Mouse (Mus musculus) liver, embryonic 11.5 days (tissue): ENCODE measurements around the gene Pmpca. TPM values are rescaled to one million over a fixed set of nuclear protein-coding genes. Genes with fewer than 3 reads are reported as not detected.

Experiments
- ATAC-seq: fragments of 200-750 bp; cut with Nextera tagmentation; replicated peaks from 2 replicates; pipeline ENCODE4 v1.8.0; 2017; ENCODE audit warnings: moderate number of reproducible peaks, mild to moderate bottlenecking, moderate TSS enrichment, moderate library complexity; ENCODE audit not compliant: low FRiP score
- DNase-seq: peaks from one replicate; pipeline ENCODE4 v3.0.0-alpha.2; 2017; ENCODE audit warnings: low spot score
- H3K27ac ChIP-seq: fragments of 300-500 bp; sonication (generic); 2 replicates; pipeline ENCODE4 v1.5.1; 2014; ENCODE audit warnings: mild to moderate bottlenecking, low read depth, low read length, control low read depth
- H3K27me3 ChIP-seq: fragments of 300-500 bp; sonication (generic); replicated peaks from 2 replicates; pipeline ENCODE4 v1.6.1; 2014; ENCODE audit warnings: low read length, mixed read lengths; ENCODE audit not compliant: control insufficient read depth, insufficient read depth
- H3K36me3 ChIP-seq: fragments of 300-500 bp; sonication (generic); 2 replicates; pipeline ENCODE4 v1.6.1; 2014; ENCODE audit warnings: mild to moderate bottlenecking, low read length, moderate library complexity, mixed read lengths; ENCODE audit not compliant: control insufficient read depth, insufficient read depth
- H3K4me1 ChIP-seq: fragments of 300-500 bp; sonication (generic); replicated peaks from 2 replicates; pipeline ENCODE4 v1.6.1; 2014; ENCODE audit warnings: low read length, mixed read lengths; ENCODE audit not compliant: control insufficient read depth, insufficient read depth
- H3K4me2 ChIP-seq: fragments of 300-500 bp; sonication (generic); 2 replicates; pipeline ENCODE4 v1.6.1; 2014; ENCODE audit warnings: mild to moderate bottlenecking, control low read depth, moderate library complexity
- H3K4me3 ChIP-seq: fragments of 300-500 bp; sonication (generic); 2 replicates; pipeline ENCODE4 v1.5.1; 2014; ENCODE audit warnings: low read depth, low read length, control low read depth
- H3K9ac ChIP-seq: fragments of 300-500 bp; sonication (generic); 2 replicates; pipeline ENCODE4 v1.6.1; 2014; ENCODE audit warnings: low read depth, low read length, control low read depth
- H3K9me3 ChIP-seq: fragments of 300-500 bp; sonication (generic); 2 replicates; pipeline ENCODE4 v1.6.1; 2016; ENCODE audit warnings: low read length, inconsistent platforms, mixed read lengths; ENCODE audit not compliant: control insufficient read depth
- WGBS: fragments of 180-500 bp; shearing (Covaris S2); extraction: QIAGEN DNeasy Blood & Tissue Kit; methylation state at CpG from one replicate; pipeline ENCODE4 v1.1.7; 2014; 5-methylcytosine and 5-hydroxymethylcytosine counted together
- polyA plus RNA-seq: library from polyadenylated mRNA; unstranded; fragments of >200 nt; fragmentation: Nextera tagmentation; extraction: Ambion mirVana; gene quantifications from 2 replicates; pipeline ENCODE4 v1.2.1, GENCODE M21; 2014

Pmpca gene
- polyA plus RNA-seq, 1 experiment from 2014 or later, result 147 TPM

GRCm38 (mm10) chr2:26387713-26388112 is 1.4 kb upstream of the Pmpca start:
- H3K9ac ChIP-seq, result peak overlapping the region; percentile 94

GRCm38 (mm10) chr2:26388682-26389153 is 421 bp upstream of the Pmpca start:
- WGBS, result under 1% methylated on average over 45 of the region's 45 CpGs
- H3K36me3 ChIP-seq, result peaks cover 60% of the 10 kb centered on the region
- H3K4me1 ChIP-seq, result peaks cover 14% of the 10 kb centered on the region
- H3K27me3 ChIP-seq, result no peaks in the 10 kb centered on the region
- H3K27ac ChIP-seq, result peak overlapping the region; percentile 40
- peak; percentile 66 for ATAC-seq
- H3K9ac ChIP-seq, result peak overlapping the region; percentile 94
- H3K4me2 ChIP-seq, result peak overlapping the region; percentile 72
- no peaks in the 10 kb centered on the region for H3K9me3 ChIP-seq
- DNase-seq, result peak; percentile 70
- H3K4me3 ChIP-seq, result peak overlapping the region; percentile 87

More at GRCm38 (mm10) chr2:26387713-26388112, 1.4 kb upstream of the Pmpca start:
- H3K27me3 ChIP-seq, result no peaks in the 10 kb centered on the region
- peaks cover 56% of the 10 kb centered on the region for H3K36me3 ChIP-seq
- ATAC-seq (no peak), DNase-seq (no peak)
- peaks cover 14% of the 10 kb centered on the region for H3K4me1 ChIP-seq
- H3K27ac ChIP-seq, result no peak overlapping the region
- peak overlapping the region; percentile 87 for H3K4me3 ChIP-seq
- H3K4me2 ChIP-seq, result peak overlapping the region; percentile 72
- 93% methylated on average over 3 of the region's 3 CpGs for WGBS
- H3K9me3 ChIP-seq, result no peaks in the 10 kb centered on the region

- no peaks in the 10 kb centered on the region for H3K9me3 ChIP-seq
- DNase-seq (no peak), ATAC-seq (no peak)
- H3K4me3 ChIP-seq, result 0 out of 2 replicates have a peak overlapping the region, but pooled peaks have one; percentile 1
- peak overlapping the region; percentile 1; the same call in 1 of the 2 replicates for H3K4me2 ChIP-seq
- H3K9ac ChIP-seq, result no peak overlapping the region
- H3K4me1 ChIP-seq, result peaks cover 14% of the 10 kb centered on the region
- H3K27me3 ChIP-seq, result no peaks in the 10 kb centered on the region
- WGBS, result 72% methylated on average over 3 of the region's 3 CpGs
- no peak overlapping the region for H3K27ac ChIP-seq
- peaks cover 64% of the 10 kb centered on the region for H3K36me3 ChIP-seq
These were observed 1.8 kb downstream of the Pmpca start for GRCm38 (mm10) chr2:26390954-26391353.

GRCm38 (mm10) chr2:26391617-26392016 is 2.5 kb downstream of the Pmpca start:
- no peaks in the 10 kb centered on the region for H3K27me3 ChIP-seq
- peaks cover 14% of the 10 kb centered on the region for H3K4me1 ChIP-seq
- H3K36me3 ChIP-seq, result peaks cover 66% of the 10 kb centered on the region
- no peak for DNase-seq
- no peak overlapping the region for H3K9ac ChIP-seq
- WGBS, result 87% methylated on average over 6 of the region's 6 CpGs
- no peak for ATAC-seq
- H3K9me3 ChIP-seq, result no peaks in the 10 kb centered on the region
- no peak overlapping the region for H3K4me2 ChIP-seq
- H3K4me3 ChIP-seq, result no peak overlapping the region
- H3K27ac ChIP-seq, result no peak overlapping the region

GRCm38 (mm10) chr2:26398978-26399377 is 9.8 kb downstream of the Pmpca start:
- 87% methylated on average over 8 of the region's 8 CpGs for WGBS
- Histone ChIP-seq H3K27ac (no peak overlapping the region), H3K4me1 (0 out of 2 replicates have a peak, but pooled peaks cover 8% of the 10 kb centered on the region)

GRCm38 (mm10) chr2:26399647-26400046 is 10.5 kb downstream of the Pmpca start:
- ATAC-seq, result peak; percentile 25; the same call in 1 of the 2 replicates
- Histone ChIP-seq H3K4me2 (no peak overlapping the region), H3K4me3 (no peak overlapping the region), H3K9me3 (no peaks in the 10 kb centered on the region), H3K9ac (no peak overlapping the region), H3K27me3 (no peaks in the 10 kb centered on the region), H3K36me3 (peaks cover 58% of the 10 kb centered on the region), H3K4me1 (0 out of 2 replicates have a peak, but pooled peaks cover 8% of the 10 kb centered on the region), H3K27ac (no peak overlapping the region)
- WGBS, result 70% methylated on average over 5 of the region's 5 CpGs
- DNase-seq, result no peak

More at GRCm38 (mm10) chr2:26398978-26399377, 9.8 kb downstream of the Pmpca start:
- no peak for ATAC-seq
- no peak for DNase-seq
- H3K4me3 ChIP-seq, result no peak overlapping the region
- peaks cover 63% of the 10 kb centered on the region for H3K36me3 ChIP-seq
- H3K9me3 ChIP-seq, result no peaks in the 10 kb centered on the region
- H3K27me3 ChIP-seq, result no peaks in the 10 kb centered on the region
- H3K4me2 ChIP-seq, result no peak overlapping the region
- no peak overlapping the region for H3K9ac ChIP-seq

- H3K4me3 ChIP-seq, result no peak overlapping the region
- H3K27me3 ChIP-seq, result no peaks in the 10 kb centered on the region
- peaks cover 52% of the 10 kb centered on the region for H3K36me3 ChIP-seq
- DNase-seq (no peak), ATAC-seq (0 out of 2 replicates have a peak, but pooled peaks have one; percentile 9)
- no peak overlapping the region for H3K27ac ChIP-seq
- no peak overlapping the region for H3K4me2 ChIP-seq
- WGBS, result 89% methylated on average over 5 of the region's 5 CpGs
- H3K4me1 ChIP-seq, result 0 out of 2 replicates have a peak, but pooled peaks cover 8% of the 10 kb centered on the region
- no peak overlapping the region for H3K9ac ChIP-seq
- H3K9me3 ChIP-seq, result no peaks in the 10 kb centered on the region
These were observed 11.2 kb downstream of the Pmpca start for GRCm38 (mm10) chr2:26400296-26400695.

GRCm38 (mm10) chr2:26401023-26401422 is 11.9 kb downstream of the Pmpca start:
- 82% methylated on average over 4 of the region's 4 CpGs for WGBS
- Histone ChIP-seq H3K4me1 (peaks cover 15% of the 10 kb centered on the region), H3K36me3 (peaks cover 52% of the 10 kb centered on the region), H3K4me2 (no peak overlapping the region), H3K27ac (no peak overlapping the region; the same call in 1 of the 2 replicates), H3K9me3 (no peaks in the 10 kb centered on the region), H3K4me3 (no peak overlapping the region), H3K27me3 (no peaks in the 10 kb centered on the region), H3K9ac (no peak overlapping the region)
- ATAC-seq, result peak; percentile 73
- DNase-seq, result no peak

GRCm38 (mm10) chr2:26402265-26402664 is 13.1 kb downstream of the Pmpca start:
- Histone ChIP-seq H3K4me1 (peaks cover 26% of the 10 kb centered on the region), H3K9ac (no peak overlapping the region), H3K4me3 (no peak overlapping the region), H3K4me2 (no peak overlapping the region), H3K27me3 (no peaks in the 10 kb centered on the region), H3K9me3 (no peaks in the 10 kb centered on the region), H3K27ac (no peak overlapping the region), H3K36me3 (peaks cover 46% of the 10 kb centered on the region)
- 88% methylated on average over 1 of the region's 1 CpGs for WGBS
- ATAC-seq, result no peak
- no peak for DNase-seq
